ENCODE assay signal across 8 mouse cellular contexts in genomic region chr10:128743235-128743634, GRCm38 (mm10). TPM values are rescaled to one million over a fixed set of nuclear protein-coding genes. Genes with fewer than 3 reads are reported as not detected.
A peak's percentile ranks its signal among the peaks of the same experiment; 100 is the strongest.
DNase-seq lines count a peak whose midpoint lies in the region; ATAC-seq lines count a peak whose summit lies in the region.

No protein-coding gene starts in this region.

- 0 out of 2 replicates have a peak, but pooled peaks cover 3% of the 10 kb centered on the region for H3K4me1 ChIP-seq in neural tube, embryonic 11.5 days (ENCODE audit: control insufficient read depth, insufficient read depth, low read length)
- H3K4me1 ChIP-seq in forebrain, embryonic 15.5 days, result peaks cover 21% of the 10 kb centered on the region
- H3K4me1 ChIP-seq in limb, embryonic 15.5 days, result peaks cover 24% of the 10 kb centered on the region
- H3K4me1 ChIP-seq in neural tube, embryonic 12.5 days, result peaks cover 11% of the 10 kb centered on the region

- H3K27me3 ChIP-seq in neural tube, embryonic 11.5 days (ENCODE audit: control insufficient read depth, insufficient read depth, low read length), result peaks cover 23% of the 10 kb centered on the region
- H3K27me3 ChIP-seq in forebrain, embryonic 15.5 days, result peaks cover 38% of the 10 kb centered on the region; the same call in 1 of the 2 replicates
- H3K27me3 ChIP-seq in limb, embryonic 15.5 days, result 0 out of 2 replicates have a peak, but pooled peaks cover 4% of the 10 kb centered on the region
- peaks cover 39% of the 10 kb centered on the region for H3K27me3 ChIP-seq in neural tube, embryonic 12.5 days (replicated peaks)

- WGBS in neural tube, embryonic 11.5 days, result 4% methylated on average over 7 of the region's 7 CpGs
- WGBS in forebrain, embryonic 15.5 days, result 9% methylated on average over 7 of the region's 7 CpGs
- 5% methylated on average over 7 of the region's 7 CpGs for WGBS in limb, embryonic 15.5 days
- 4% methylated on average over 7 of the region's 7 CpGs for WGBS in neural tube, embryonic 12.5 days

- DNase-seq in neural tube, embryonic 11.5 days (ENCODE audit: low spot score), result no peak
- no peak for DNase-seq in neural tube, embryonic 10.5 days (ENCODE audit: extremely low spot score, low spot score)
- DNase-seq in c-Kit-positive CD71-positive TER-119-positive erythroid progenitor cells, embryonic 14.5 days (ENCODE audit: low spot score), result no peak
- no peak for DNase-seq in gastrocnemius, adult 8-10 months (ENCODE audit: low spot score in 2 of 2)
- no peak for DNase-seq in frontal cortex, postnatal 36 days (ENCODE audit: low spot score in 2 of 2)

- no peak overlapping the region for H3K9ac ChIP-seq in neural tube, embryonic 11.5 days (ENCODE audit: low read length)
- peak overlapping the region; percentile 53 for H3K9ac ChIP-seq in forebrain, embryonic 15.5 days (replicated peaks)
- peak overlapping the region; percentile 62 for H3K9ac ChIP-seq in limb, embryonic 15.5 days
- peak overlapping the region; percentile 64; the same call in 1 of the 2 replicates for H3K9ac ChIP-seq in neural tube, embryonic 12.5 days

- ATAC-seq in neural tube, embryonic 11.5 days (ENCODE audit: insufficient read depth, low FRiP score, low TSS enrichment), result no peak
- no peak for ATAC-seq in forebrain, embryonic 15.5 days (replicated peaks)
- no peak for ATAC-seq in limb, embryonic 15.5 days (ENCODE audit: insufficient number of reproducible peaks, low FRiP score, low TSS enrichment, low read depth)
- no peak for ATAC-seq in neural tube, embryonic 12.5 days (ENCODE audit: low FRiP score, low read depth)

- no peaks in the 10 kb centered on the region for H3K9me3 ChIP-seq in neural tube, embryonic 11.5 days (ENCODE audit: control insufficient read depth, low read length)
- H3K9me3 ChIP-seq in forebrain, embryonic 15.5 days, result no peaks in the 10 kb centered on the region
- H3K9me3 ChIP-seq in limb, embryonic 15.5 days, result no peaks in the 10 kb centered on the region
- H3K9me3 ChIP-seq in neural tube, embryonic 12.5 days, result no peaks in the 10 kb centered on the region

- H3K27ac ChIP-seq in neural tube, embryonic 11.5 days (ENCODE audit: low read depth, low read length), result no peak overlapping the region
- no peak overlapping the region for H3K27ac ChIP-seq in forebrain, embryonic 15.5 days (replicated peaks)
- H3K27ac ChIP-seq in limb, embryonic 15.5 days, result peak overlapping the region; percentile 79; the same call in 1 of the 2 replicates
- H3K27ac ChIP-seq in neural tube, embryonic 12.5 days, result no peak overlapping the region

- no peaks in the 10 kb centered on the region for H3K36me3 ChIP-seq in neural tube, embryonic 11.5 days (ENCODE audit: control insufficient read depth, insufficient read depth, low read length)
- no peaks in the 10 kb centered on the region for H3K36me3 ChIP-seq in forebrain, embryonic 15.5 days
- no peaks in the 10 kb centered on the region for H3K36me3 ChIP-seq in limb, embryonic 15.5 days
- H3K36me3 ChIP-seq in neural tube, embryonic 12.5 days, result no peaks in the 10 kb centered on the region

- H3K4me3 ChIP-seq in neural tube, embryonic 11.5 days (ENCODE audit: low read depth, low read length), result peak overlapping the region; percentile 55
- H3K4me3 ChIP-seq in forebrain, embryonic 15.5 days, result peak overlapping the region; percentile 51
- peak overlapping the region; percentile 66 for H3K4me3 ChIP-seq in limb, embryonic 15.5 days
- peak overlapping the region; percentile 56 for H3K4me3 ChIP-seq in neural tube, embryonic 12.5 days

- H3K4me2 ChIP-seq in neural tube, embryonic 11.5 days (ENCODE audit: low read depth), result peak overlapping the region; percentile 95
- H3K4me2 ChIP-seq in forebrain, embryonic 15.5 days (replicated peaks), result peak overlapping the region; percentile 84
- H3K4me2 ChIP-seq in limb, embryonic 15.5 days, result peak overlapping the region; percentile 63
- peak overlapping the region; percentile 78 for H3K4me2 ChIP-seq in neural tube, embryonic 12.5 days (replicated peaks)

RNA-seq across cellular contexts. Expression of gene Dgka, which starts 1.4 kb away (rescaled TPM):
- polyA plus RNA-seq in neural tube, embryonic 11.5 days (2014; fragmentation: Nextera tagmentation; extraction: Ambion mirVana), result 5.8 and 6.2 TPM in 2 replicates
- 4.2 and 4.5 TPM in 2 replicates for polyA plus RNA-seq in forebrain, embryonic 15.5 days (2015; fragmentation: Nextera tagmentation; extraction: Ambion mirVana)
- 26.0 and 26.4 TPM in 2 replicates for polyA plus RNA-seq in limb, embryonic 15.5 days (2015; fragmentation: Nextera tagmentation; extraction: Ambion mirVana)
- polyA plus RNA-seq in neural tube, embryonic 12.5 days (2016; fragmentation: Nextera tagmentation; extraction: Ambion mirVana), result 5.5 and 6.8 TPM in 2 replicates
- total RNA-seq in gastrocnemius, adult 8-10 months (2022), result 10 to 100 TPM in 1 of 4 experiments, 1 to 10 TPM in 3; 7.5 to 10.0 (median 8.0) TPM

RNA-seq across cellular contexts. Expression of gene Pym1, which starts 4.5 kb away (rescaled TPM):
- polyA plus RNA-seq in neural tube, embryonic 11.5 days (2014; fragmentation: Nextera tagmentation; extraction: Ambion mirVana), result 47.8 and 50.2 TPM in 2 replicates
- 42.9 and 47.2 TPM in 2 replicates for polyA plus RNA-seq in forebrain, embryonic 15.5 days (2015; fragmentation: Nextera tagmentation; extraction: Ambion mirVana)
- polyA plus RNA-seq in limb, embryonic 15.5 days (2015; fragmentation: Nextera tagmentation; extraction: Ambion mirVana), result 33.7 and 34.4 TPM in 2 replicates
- polyA plus RNA-seq in neural tube, embryonic 12.5 days (2016; fragmentation: Nextera tagmentation; extraction: Ambion mirVana), result 49.1 and 50.5 TPM in 2 replicates
- 10 to 100 TPM; 10.2 to 14.0 (median 11.9) TPM for total RNA-seq in gastrocnemius, adult 8-10 months (2022)

RNA-seq across cellular contexts. Expression of gene Cdk2, which starts 38.4 kb away (rescaled TPM):
- polyA plus RNA-seq in neural tube, embryonic 11.5 days (2014; fragmentation: Nextera tagmentation; extraction: Ambion mirVana), result 93.9 and 99.5 TPM in 2 replicates
- polyA plus RNA-seq in forebrain, embryonic 15.5 days (2015; fragmentation: Nextera tagmentation; extraction: Ambion mirVana), result 37.6 and 39.7 TPM in 2 replicates
- 108 and 110 TPM in 2 replicates for polyA plus RNA-seq in limb, embryonic 15.5 days (2015; fragmentation: Nextera tagmentation; extraction: Ambion mirVana)
- 64.0 and 65.8 TPM in 2 replicates for polyA plus RNA-seq in neural tube, embryonic 12.5 days (2016; fragmentation: Nextera tagmentation; extraction: Ambion mirVana)
- total RNA-seq in gastrocnemius, adult 8-10 months (2022), result 1 to 10 TPM; 2.5 to 3.4 (median 2.6) TPM

RNA-seq across cellular contexts. Expression of gene Pmel, which starts 39.2 kb away (rescaled TPM):
- 4.0 and 4.6 TPM in 2 replicates for polyA plus RNA-seq in neural tube, embryonic 11.5 days (2014; fragmentation: Nextera tagmentation; extraction: Ambion mirVana)
- 0.09 and 0.33 TPM in 2 replicates for polyA plus RNA-seq in forebrain, embryonic 15.5 days (2015; fragmentation: Nextera tagmentation; extraction: Ambion mirVana)
- 6.5 and 9.5 TPM in 2 replicates for polyA plus RNA-seq in limb, embryonic 15.5 days (2015; fragmentation: Nextera tagmentation; extraction: Ambion mirVana)
- polyA plus RNA-seq in neural tube, embryonic 12.5 days (2016; fragmentation: Nextera tagmentation; extraction: Ambion mirVana), result 2.4 and 3.7 TPM in 2 replicates
- total RNA-seq in gastrocnemius, adult 8-10 months (2022), result under 1 TPM in 1 of 4 experiments, not detected in 3; 0.25 TPM

RNA-seq across cellular contexts. Expression of gene Rab5b, which starts 47.2 kb away (rescaled TPM):
- polyA plus RNA-seq in neural tube, embryonic 11.5 days (2014; fragmentation: Nextera tagmentation; extraction: Ambion mirVana), result 82.2 and 82.9 TPM in 2 replicates
- polyA plus RNA-seq in forebrain, embryonic 15.5 days (2015; fragmentation: Nextera tagmentation; extraction: Ambion mirVana), result 116 and 117 TPM in 2 replicates
- 90.6 and 97.4 TPM in 2 replicates for polyA plus RNA-seq in limb, embryonic 15.5 days (2015; fragmentation: Nextera tagmentation; extraction: Ambion mirVana)
- polyA plus RNA-seq in neural tube, embryonic 12.5 days (2016; fragmentation: Nextera tagmentation; extraction: Ambion mirVana), result 90.8 and 101 TPM in 2 replicates
- 100 to 1,000 TPM in 3 of 4 experiments, 10 to 100 TPM in 1; 97.0 to 103 (median 102) TPM for total RNA-seq in gastrocnemius, adult 8-10 months (2022)
